Mouse (Mus musculus) stomach, embryonic 15.5 days (tissue): ENCODE measurements at regions not wholly inside any gene's neighbourhood (a gene's known extent, or its start where the extent isn't known, plus 50 kb on each side); places are given as distances from the start of the nearest gene placed in this dataset.

Experiments
- ATAC-seq: fragments of 200-750 bp; cut with Nextera tagmentation; 2 replicates; pipeline ENCODE4 v1.8.0; 2017; ENCODE audit warnings: low read depth, moderate number of reproducible peaks, moderate TSS enrichment; ENCODE audit not compliant: insufficient read depth, low FRiP score
- H3K27ac ChIP-seq: fragments of 300-500 bp; sonication (generic); 2 replicates; pipeline ENCODE4 v1.5.1; 2015; ENCODE audit warnings: mild to moderate bottlenecking, inconsistent platforms
- H3K27me3 ChIP-seq: fragments of 300-500 bp; sonication (generic); replicated peaks from 2 replicates; pipeline ENCODE4 v1.6.1; 2015; ENCODE audit warnings: inconsistent platforms
- H3K36me3 ChIP-seq: fragments of 300-500 bp; sonication (generic); 2 replicates; pipeline ENCODE4 v1.6.1; 2015; ENCODE audit warnings: inconsistent platforms
- H3K4me1 ChIP-seq: fragments of 300-500 bp; sonication (generic); 2 replicates; pipeline ENCODE4 v1.6.1; 2015; ENCODE audit warnings: inconsistent platforms
- H3K4me2 ChIP-seq: fragments of 300-500 bp; sonication (generic); 2 replicates; pipeline ENCODE4 v1.6.1; 2015; ENCODE audit warnings: mild to moderate bottlenecking, inconsistent platforms
- H3K4me3 ChIP-seq: fragments of 300-500 bp; sonication (generic); replicated peaks from 2 replicates; pipeline ENCODE4 v1.5.1; 2015; ENCODE audit warnings: inconsistent platforms
- H3K9ac ChIP-seq: fragments of 300-500 bp; sonication (generic); 2 replicates; pipeline ENCODE4 v1.6.1; 2015; ENCODE audit warnings: inconsistent platforms
- H3K9me3 ChIP-seq: fragments of 300-500 bp; sonication (generic); 2 replicates; pipeline ENCODE4 v1.6.1; 2016; ENCODE audit warnings: inconsistent platforms
- WGBS: fragments of 180-500 bp; shearing (Covaris S2); methylation state at CpG from one replicate; pipeline ENCODE4 v1.1.7; 2015; 5-methylcytosine and 5-hydroxymethylcytosine counted together

GRCm38 (mm10) chr14:54113216-54113615, 140.7 kb downstream of the Dad1 start:
- peaks cover 10% of the 10 kb centered on the region for H3K4me1 ChIP-seq
- 63% methylated on average over 2 of the region's 2 CpGs for WGBS
- H3K9ac ChIP-seq = no peak overlapping the region
- H3K36me3 ChIP-seq = no peaks in the 10 kb centered on the region
- no peak overlapping the region for H3K27ac ChIP-seq
- no peaks in the 10 kb centered on the region for H3K27me3 ChIP-seq
- no peaks in the 10 kb centered on the region for H3K9me3 ChIP-seq
- H3K4me3 ChIP-seq = no peak overlapping the region
- no peak for ATAC-seq
- no peak overlapping the region for H3K4me2 ChIP-seq

- Histone ChIP-seq H3K4me3 (no peak overlapping the region), H3K4me1 (peaks cover 15% of the 10 kb centered on the region)
These were observed 142.9 kb downstream of the Dad1 start for GRCm38 (mm10) chr14:54110971-54111370.

GRCm38 (mm10) chr14:54109129-54109528, 144.8 kb downstream of the Dad1 start:
- ATAC-seq = no peak
- WGBS = 80% methylated on average over 1 of the region's 1 CpGs

More at GRCm38 (mm10) chr14:54110971-54111370, 142.9 kb downstream of the Dad1 start:
- H3K9me3 ChIP-seq = no peaks in the 10 kb centered on the region
- no peaks in the 10 kb centered on the region for H3K27me3 ChIP-seq
- H3K4me2 ChIP-seq = no peak overlapping the region
- H3K9ac ChIP-seq = no peak overlapping the region
- WGBS = 64% methylated on average over 3 of the region's 3 CpGs
- no peaks in the 10 kb centered on the region for H3K36me3 ChIP-seq
- no peak for ATAC-seq
- H3K27ac ChIP-seq = no peak overlapping the region

GRCm38 (mm10) chr14:54108311-54109074, 145.4 kb downstream of the Dad1 start:
- peak; percentile 79; the same call in 1 of the 2 replicates for ATAC-seq
- peaks cover 15% of the 10 kb centered on the region for H3K4me1 ChIP-seq
- no peak overlapping the region for H3K4me3 ChIP-seq
- peak overlapping the region; percentile 19 for H3K4me2 ChIP-seq
- H3K9ac ChIP-seq = no peak overlapping the region
- H3K36me3 ChIP-seq = no peaks in the 10 kb centered on the region
- WGBS = 16% methylated on average over 9 of the region's 9 CpGs
- H3K27me3 ChIP-seq = no peaks in the 10 kb centered on the region
- H3K27ac ChIP-seq = no peak overlapping the region
- H3K9me3 ChIP-seq = no peaks in the 10 kb centered on the region

More at GRCm38 (mm10) chr14:54109129-54109528, 144.8 kb downstream of the Dad1 start:
- H3K4me3 ChIP-seq = no peak overlapping the region
- H3K9me3 ChIP-seq = no peaks in the 10 kb centered on the region
- no peak overlapping the region for H3K9ac ChIP-seq
- H3K36me3 ChIP-seq = no peaks in the 10 kb centered on the region
- H3K4me1 ChIP-seq = peaks cover 15% of the 10 kb centered on the region
- H3K27ac ChIP-seq = no peak overlapping the region
- H3K27me3 ChIP-seq = no peaks in the 10 kb centered on the region
- H3K4me2 ChIP-seq = no peak overlapping the region

- WGBS = 64% methylated on average over 7 of the region's 7 CpGs
- H3K9me3 ChIP-seq = no peaks in the 10 kb centered on the region
- H3K9ac ChIP-seq = no peak overlapping the region
- no peak overlapping the region for H3K4me3 ChIP-seq
- peaks cover 15% of the 10 kb centered on the region for H3K4me1 ChIP-seq
- no peaks in the 10 kb centered on the region for H3K27me3 ChIP-seq
- ATAC-seq = no peak
- H3K27ac ChIP-seq = no peak overlapping the region
- no peak overlapping the region for H3K4me2 ChIP-seq
- no peaks in the 10 kb centered on the region for H3K36me3 ChIP-seq
These were observed 146.6 kb downstream of the Dad1 start for GRCm38 (mm10) chr14:54107204-54107796.

- Histone ChIP-seq H3K4me2 (no peak overlapping the region), H3K27me3 (no peaks in the 10 kb centered on the region), H3K9ac (no peak overlapping the region), H3K36me3 (no peaks in the 10 kb centered on the region), H3K9me3 (no peaks in the 10 kb centered on the region), H3K27ac (no peak overlapping the region), H3K4me3 (no peak overlapping the region), H3K4me1 (peaks cover 14% of the 10 kb centered on the region)
- 70% methylated on average over 6 of the region's 6 CpGs for WGBS
- no peak for ATAC-seq
These were observed 149.7 kb downstream of the Dad1 start for GRCm38 (mm10) chr14:54104243-54104642.

- Histone ChIP-seq H3K4me1 (peaks cover 12% of the 10 kb centered on the region), H3K36me3 (no peaks in the 10 kb centered on the region), H3K4me3 (no peak overlapping the region), H3K9me3 (no peaks in the 10 kb centered on the region), H3K27ac (no peak overlapping the region), H3K27me3 (no peaks in the 10 kb centered on the region), H3K4me2 (no peak overlapping the region), H3K9ac (no peak overlapping the region)
- ATAC-seq = no peak
- WGBS = 66% methylated on average over 5 of the region's 5 CpGs
These were observed 150.4 kb downstream of the Dad1 start for GRCm38 (mm10) chr14:54103541-54103940.

- Histone ChIP-seq H3K9ac (no peak overlapping the region), H3K4me3 (no peak overlapping the region), H3K9me3 (no peaks in the 10 kb centered on the region), H3K27ac (no peak overlapping the region), H3K4me1 (peaks cover 12% of the 10 kb centered on the region; the same call in 1 of the 2 replicates), H3K4me2 (no peak overlapping the region), H3K27me3 (no peaks in the 10 kb centered on the region), H3K36me3 (no peaks in the 10 kb centered on the region)
- WGBS = 61% methylated on average over 3 of the region's 3 CpGs
- ATAC-seq = no peak
These were observed 150.8 kb downstream of the Dad1 start for GRCm38 (mm10) chr14:54103115-54103514.

GRCm38 (mm10) chr14:54101775-54102174, 152.1 kb downstream of the Dad1 start:
- no peaks in the 10 kb centered on the region for H3K9me3 ChIP-seq
- H3K27me3 ChIP-seq = no peaks in the 10 kb centered on the region
- H3K9ac ChIP-seq = no peak overlapping the region
- no peak for ATAC-seq
- H3K4me1 ChIP-seq = peaks cover 18% of the 10 kb centered on the region; the same call in 1 of the 2 replicates
- no peak overlapping the region for H3K4me2 ChIP-seq
- H3K27ac ChIP-seq = no peak overlapping the region
- WGBS = 34% methylated on average over 3 of the region's 3 CpGs
- H3K4me3 ChIP-seq = no peak overlapping the region
- H3K36me3 ChIP-seq = no peaks in the 10 kb centered on the region

- Histone ChIP-seq H3K9ac (no peak overlapping the region), H3K4me3 (no peak overlapping the region), H3K4me2 (no peak overlapping the region), H3K36me3 (no peaks in the 10 kb centered on the region), H3K4me1 (peaks cover 18% of the 10 kb centered on the region; the same call in 1 of the 2 replicates), H3K27me3 (no peaks in the 10 kb centered on the region), H3K9me3 (no peaks in the 10 kb centered on the region), H3K27ac (no peak overlapping the region)
- no peak for ATAC-seq
- WGBS = 85% methylated on average over 6 of the region's 6 CpGs
These were observed 154.5 kb downstream of the Dad1 start for GRCm38 (mm10) chr14:54099360-54099759.

- WGBS = 32% methylated on average over 10 of the region's 10 CpGs
- Histone ChIP-seq H3K4me2 (no peak overlapping the region), H3K27ac (no peak overlapping the region), H3K9me3 (no peaks in the 10 kb centered on the region), H3K36me3 (no peaks in the 10 kb centered on the region), H3K4me3 (no peak overlapping the region), H3K4me1 (peaks cover 18% of the 10 kb centered on the region; the same call in 1 of the 2 replicates), H3K9ac (no peak overlapping the region), H3K27me3 (no peaks in the 10 kb centered on the region)
- peak; percentile 43; the same call in 1 of the 2 replicates for ATAC-seq
These were observed 155.7 kb downstream of the Dad1 start for GRCm38 (mm10) chr14:54098122-54098775.

GRCm38 (mm10) chr14:54097026-54097425, 156.9 kb downstream of the Dad1 start:
- H3K4me3 ChIP-seq = no peak overlapping the region
- no peaks in the 10 kb centered on the region for H3K27me3 ChIP-seq
- H3K27ac ChIP-seq = no peak overlapping the region
- H3K4me2 ChIP-seq = no peak overlapping the region
- peaks cover 18% of the 10 kb centered on the region; the same call in 1 of the 2 replicates for H3K4me1 ChIP-seq
- H3K9ac ChIP-seq = no peak overlapping the region
- H3K36me3 ChIP-seq = no peaks in the 10 kb centered on the region
- no peaks in the 10 kb centered on the region for H3K9me3 ChIP-seq
- 51% methylated on average over 2 of the region's 2 CpGs for WGBS
- ATAC-seq = no peak
